Mouse (Mus musculus) heart, adult 2 months (tissue): ENCODE measurements around the gene Rubcn.

ENCODE experiments used
- CTCF ChIP-seq: fragments of 200-600 bp; IDR thresholded peaks from 2 replicates; pipeline ENCODE4 v1.8.1; 2022; ENCODE audit warnings: antibody characterized with exemption, mild to moderate bottlenecking, moderate library complexity
- POLR2A ChIP-seq: fragments of 200-500 bp; IDR thresholded peaks from 2 replicates; pipeline ENCODE4 v1.6.1; 2011; ENCODE audit warnings: mild to moderate bottlenecking, low read depth, low read length, control low read depth; ENCODE audit not compliant: insufficient read depth

DNA sequence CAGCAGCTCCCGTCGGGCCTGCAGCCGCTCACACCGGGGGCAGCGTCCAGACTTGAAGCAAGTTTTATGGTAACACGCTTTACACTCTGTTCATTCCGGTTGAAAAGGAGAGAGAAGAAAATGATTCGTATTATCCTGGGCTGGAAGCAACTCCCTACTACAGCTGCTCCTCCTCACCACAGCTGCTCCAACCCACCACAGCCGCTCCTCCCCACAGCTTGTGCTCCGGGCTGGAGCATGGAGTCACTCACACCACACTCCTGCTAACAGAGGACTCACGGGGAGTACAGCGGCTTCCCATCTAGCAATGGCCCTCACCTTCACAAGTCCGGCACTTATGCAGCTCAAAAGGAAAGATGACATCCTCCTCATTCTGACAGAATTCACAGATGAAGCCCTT, 53.5 kb downstream of the Rubcn start:
- TF ChIP-seq POLR2A, result no peak
- TF ChIP-seq CTCF, result no peak
